Mouse (Mus musculus): Measurements from ENCODE around the gene Thrap3. TPM values are rescaled to one million over a fixed set of nuclear protein-coding genes. Genes with fewer than 3 reads are reported as not detected.

The Thrap3 gene
- polyA plus RNA-seq, 1 experiment from 2014 or later, result 202 TPM

- H3K9me3 ChIP-seq, result no peaks in the 10 kb centered on the region
Observed at GRCm38 (mm10) chr4:126161456-126161855, 41.1 kb downstream of the Thrap3 start.

GRCm38 (mm10) chr4:126160981-126161380, 41.6 kb downstream of the Thrap3 start:
- Histone ChIP-seq H3K9me3 (no peaks in the 10 kb centered on the region), H3K27ac (no peak overlapping the region), H3K36me3 (peaks cover 5% of the 10 kb centered on the region; the same call in 1 of the 2 replicates), H3K27me3 (replicated peaks) (no peaks in the 10 kb centered on the region), H3K4me1 (replicated peaks) (peaks cover 28% of the 10 kb centered on the region), H3K9ac (no peak overlapping the region), H3K4me3 (replicated peaks) (no peak overlapping the region), H3K4me2 (replicated peaks) (no peak overlapping the region)
- ATAC-seq, result no peak
- 85% methylated on average over 8 of the region's 8 CpGs for WGBS

More at GRCm38 (mm10) chr4:126161456-126161855, 41.1 kb downstream of the Thrap3 start:
- Histone ChIP-seq H3K4me3 (replicated peaks) (no peak overlapping the region), H3K9ac (no peak overlapping the region), H3K27me3 (replicated peaks) (no peaks in the 10 kb centered on the region), H3K27ac (no peak overlapping the region), H3K36me3 (peaks cover 10% of the 10 kb centered on the region; the same call in 1 of the 2 replicates), H3K4me1 (replicated peaks) (peaks cover 24% of the 10 kb centered on the region), H3K4me2 (replicated peaks) (no peak overlapping the region)
- WGBS, result 88% methylated on average over 6 of the region's 6 CpGs
- ATAC-seq, result no peak

- Histone ChIP-seq H3K4me2 (replicated peaks) (no peak overlapping the region), H3K9me3 (no peaks in the 10 kb centered on the region), H3K27ac (no peak overlapping the region), H3K27me3 (replicated peaks) (no peaks in the 10 kb centered on the region), H3K4me1 (replicated peaks) (peaks cover 38% of the 10 kb centered on the region), H3K4me3 (replicated peaks) (no peak overlapping the region), H3K36me3 (no peaks in the 10 kb centered on the region), H3K9ac (no peak overlapping the region)
- 72% methylated on average over 8 of the region's 8 CpGs for WGBS
- no peak for ATAC-seq
Observed at GRCm38 (mm10) chr4:126159455-126159854, 43.1 kb downstream of the Thrap3 start.

- H3K9ac ChIP-seq, result no peak overlapping the region
- H3K4me2 ChIP-seq (replicated peaks), result no peak overlapping the region
- H3K4me1 ChIP-seq (replicated peaks), result peaks cover 26% of the 10 kb centered on the region
- no peaks in the 10 kb centered on the region for H3K27me3 ChIP-seq (replicated peaks)
- H3K9me3 ChIP-seq, result no peaks in the 10 kb centered on the region
- no peaks in the 10 kb centered on the region for H3K36me3 ChIP-seq
- no peak overlapping the region for H3K27ac ChIP-seq
- WGBS, result 88% methylated on average over 6 of the region's 6 CpGs
- no peak overlapping the region for H3K4me3 ChIP-seq (replicated peaks)
- no peak for ATAC-seq
Observed at GRCm38 (mm10) chr4:126157562-126157961, 45.0 kb downstream of the Thrap3 start.

GRCm38 (mm10) chr4:126156617-126157016, 45.9 kb downstream of the Thrap3 start:
- Histone ChIP-seq H3K4me3 (replicated peaks) (no peak overlapping the region), H3K4me2 (replicated peaks) (no peak overlapping the region), H3K27ac (peak overlapping the region; percentile 69), H3K27me3 (replicated peaks) (no peaks in the 10 kb centered on the region), H3K36me3 (0 out of 2 replicates have a peak, but pooled peaks cover 3% of the 10 kb centered on the region), H3K4me1 (replicated peaks) (peaks cover 20% of the 10 kb centered on the region), H3K9me3 (no peaks in the 10 kb centered on the region), H3K9ac (no peak overlapping the region)
- WGBS, result 55% methylated on average over 5 of the region's 5 CpGs
- ATAC-seq, result no peak

GRCm38 (mm10) chr4:126155869-126156268, 46.7 kb downstream of the Thrap3 start:
- peaks cover 24% of the 10 kb centered on the region for H3K4me1 ChIP-seq (replicated peaks)

GRCm38 (mm10) chr4:126155183-126155582, 47.4 kb downstream of the Thrap3 start:
- no peaks in the 10 kb centered on the region for H3K27me3 ChIP-seq (replicated peaks)
- H3K4me2 ChIP-seq (replicated peaks), result no peak overlapping the region
- H3K9me3 ChIP-seq, result no peaks in the 10 kb centered on the region
- H3K9ac ChIP-seq, result no peak overlapping the region
- no peak for ATAC-seq
- H3K4me3 ChIP-seq (replicated peaks), result no peak overlapping the region
- H3K27ac ChIP-seq, result peak overlapping the region; percentile 69
- 0 out of 2 replicates have a peak, but pooled peaks cover 3% of the 10 kb centered on the region for H3K36me3 ChIP-seq
- WGBS, result 19% methylated on average over 4 of the region's 4 CpGs
- H3K4me1 ChIP-seq (replicated peaks), result peaks cover 29% of the 10 kb centered on the region

More at GRCm38 (mm10) chr4:126155869-126156268, 46.7 kb downstream of the Thrap3 start:
- ATAC-seq, result peak; percentile 53
- 13% methylated on average over 2 of the region's 2 CpGs for WGBS
- Histone ChIP-seq H3K9ac (no peak overlapping the region), H3K36me3 (0 out of 2 replicates have a peak, but pooled peaks cover 3% of the 10 kb centered on the region), H3K4me2 (replicated peaks) (0 out of 2 replicates have a peak overlapping the region, but pooled peaks have one; percentile 9), H3K9me3 (no peaks in the 10 kb centered on the region), H3K27me3 (replicated peaks) (no peaks in the 10 kb centered on the region), H3K4me3 (replicated peaks) (no peak overlapping the region), H3K27ac (peak overlapping the region; percentile 69)

GRCm38 (mm10) chr4:126152864-126153263, 49.7 kb downstream of the Thrap3 start:
- Histone ChIP-seq H3K4me3 (replicated peaks) (no peak overlapping the region), H3K36me3 (0 out of 2 replicates have a peak, but pooled peaks cover 3% of the 10 kb centered on the region), H3K27ac (no peak overlapping the region), H3K27me3 (replicated peaks) (no peaks in the 10 kb centered on the region), H3K4me1 (replicated peaks) (peaks cover 44% of the 10 kb centered on the region), H3K9ac (no peak overlapping the region), H3K9me3 (no peaks in the 10 kb centered on the region), H3K4me2 (replicated peaks) (no peak overlapping the region)
- ATAC-seq, result no peak
- WGBS, result 60% methylated on average over 14 of the region's 14 CpGs

- WGBS, result 80% methylated on average over 16 of the region's 16 CpGs
- no peak for ATAC-seq
- Histone ChIP-seq H3K4me2 (replicated peaks) (no peak overlapping the region), H3K9me3 (no peaks in the 10 kb centered on the region), H3K27me3 (replicated peaks) (no peaks in the 10 kb centered on the region), H3K36me3 (0 out of 2 replicates have a peak, but pooled peaks cover 3% of the 10 kb centered on the region), H3K27ac (no peak overlapping the region), H3K9ac (no peak overlapping the region), H3K4me3 (replicated peaks) (no peak overlapping the region), H3K4me1 (replicated peaks) (peaks cover 52% of the 10 kb centered on the region)
Observed at GRCm38 (mm10) chr4:126151701-126152440, 50.7 kb downstream of the Thrap3 start.

- no peaks in the 10 kb centered on the region for H3K27me3 ChIP-seq (replicated peaks)
- no peak overlapping the region for H3K9ac ChIP-seq
- H3K27ac ChIP-seq, result peak overlapping the region; percentile 92
- WGBS, result 44% methylated on average over 6 of the region's 6 CpGs
- H3K36me3 ChIP-seq, result 0 out of 2 replicates have a peak, but pooled peaks cover 3% of the 10 kb centered on the region
- ATAC-seq, result no peak
- H3K9me3 ChIP-seq, result no peaks in the 10 kb centered on the region
- peaks cover 47% of the 10 kb centered on the region for H3K4me1 ChIP-seq (replicated peaks)
- 0 out of 2 replicates have a peak overlapping the region, but pooled peaks have one; percentile 54 for H3K4me3 ChIP-seq (replicated peaks)
- peak overlapping the region; percentile 71 for H3K4me2 ChIP-seq (replicated peaks)
Observed at GRCm38 (mm10) chr4:126150949-126151320, 51.6 kb downstream of the Thrap3 start.

GRCm38 (mm10) chr4:126150297-126150948, 52.1 kb downstream of the Thrap3 start:
- Histone ChIP-seq H3K4me1 (replicated peaks) (peaks cover 43% of the 10 kb centered on the region), H3K27me3 (replicated peaks) (no peaks in the 10 kb centered on the region), H3K4me2 (replicated peaks) (peak overlapping the region; percentile 71), H3K27ac (peak overlapping the region; percentile 92), H3K36me3 (0 out of 2 replicates have a peak, but pooled peaks cover 3% of the 10 kb centered on the region), H3K4me3 (replicated peaks) (peak overlapping the region; percentile 54; the same call in 1 of the 2 replicates), H3K9ac (0 out of 2 replicates have a peak overlapping the region, but pooled peaks have one; percentile 6), H3K9me3 (no peaks in the 10 kb centered on the region)
- WGBS, result 27% methylated on average over 16 of the region's 16 CpGs
- ATAC-seq, result peak; percentile 61

- Histone ChIP-seq H3K9me3 (no peaks in the 10 kb centered on the region), H3K9ac (peak overlapping the region; percentile 53), H3K4me3 (replicated peaks) (peak overlapping the region; percentile 54), H3K27me3 (replicated peaks) (no peaks in the 10 kb centered on the region), H3K4me1 (replicated peaks) (peaks cover 39% of the 10 kb centered on the region), H3K36me3 (0 out of 2 replicates have a peak, but pooled peaks cover 3% of the 10 kb centered on the region), H3K4me2 (replicated peaks) (peak overlapping the region; percentile 71), H3K27ac (peak overlapping the region; percentile 92)
- 44% methylated on average over 10 of the region's 10 CpGs for WGBS
- ATAC-seq, result no peak
Observed at GRCm38 (mm10) chr4:126149798-126150197, 52.8 kb downstream of the Thrap3 start.
